In the genomic region with DNA sequence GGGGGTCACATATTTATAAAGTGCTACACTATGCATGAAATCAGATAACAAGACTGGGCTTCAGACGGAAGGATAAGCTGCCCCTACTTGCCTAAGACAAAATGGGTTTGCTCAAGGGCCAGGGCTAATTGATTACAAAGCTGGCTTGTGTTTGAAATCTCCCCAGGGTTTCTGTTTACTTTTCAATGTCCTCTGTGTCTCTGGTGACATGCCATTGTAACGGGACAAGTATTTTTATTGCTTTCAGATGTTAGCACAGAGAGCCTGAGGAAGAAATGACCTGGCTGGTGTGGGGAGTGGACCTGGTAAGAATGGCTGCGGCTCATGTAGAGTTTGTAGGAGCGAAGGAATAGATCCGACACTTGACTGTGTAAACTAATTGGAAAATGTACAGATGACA, we compare ENCODE assay signal across 25 mouse cellular contexts. TPM values are rescaled to one million over a fixed set of nuclear protein-coding genes. Genes with fewer than 3 reads are reported as not detected.
DNase-seq lines count a peak whose midpoint lies in the region; ATAC-seq and TF ChIP-seq lines count a peak whose summit lies in the region.
"Had no signal": no experiment of that assay in that cellular context is flagged by ENCODE, and none has a peak within 500 bp of the region (broad histone marks: within the 10 kb centered on the region; RNA-seq: fewer than 3 reads in every experiment).

No protein-coding gene starts in this region.

- H3K36me3 ChIP-seq in embryonic facial prominence, embryonic 11.5 days (replicated peaks; ENCODE audit: control insufficient read depth, insufficient read depth, low read depth, low read length) = no peaks in the 10 kb centered on the region
- H3K36me3 ChIP-seq in embryonic facial prominence, embryonic 10.5 days (replicated peaks) = no peaks in the 10 kb centered on the region
- H3K36me3 ChIP-seq in liver, postnatal 0 days (replicated peaks; ENCODE audit: insufficient read depth, low read length) = no peaks in the 10 kb centered on the region
- no peaks in the 10 kb centered on the region for H3K36me3 ChIP-seq in liver, embryonic 11.5 days (ENCODE audit: control insufficient read depth, insufficient read depth, low read length)
- no peaks in the 10 kb centered on the region for H3K36me3 ChIP-seq in macrophage (ENCODE audit: inconsistent target)
- H3K36me3 ChIP-seq: embryonic facial prominence, embryonic 12.5 days; G1E; hindbrain, embryonic 10.5 days; hindbrain, embryonic 15.5 days; liver, embryonic 15.5 days; lung, embryonic 15.5 days; stomach, embryonic 15.5 days had no signal

- H3K9ac ChIP-seq in embryonic facial prominence, embryonic 11.5 days (replicated peaks; ENCODE audit: low read length) = no peak overlapping the region
- no peak overlapping the region for H3K9ac ChIP-seq in liver, postnatal 0 days (replicated peaks)
- no peak overlapping the region for H3K9ac ChIP-seq in liver, embryonic 11.5 days (ENCODE audit: low read depth, low read length)
- H3K9ac ChIP-seq: embryonic facial prominence, embryonic 12.5 days; hindbrain, embryonic 15.5 days; liver, embryonic 15.5 days; lung, embryonic 15.5 days; stomach, embryonic 15.5 days had no signal

- 21% methylated on average over 5 of the region's 5 CpGs for WGBS in embryonic facial prominence, embryonic 11.5 days
- 37% methylated on average over 5 of the region's 5 CpGs for WGBS in embryonic facial prominence, embryonic 10.5 days
- WGBS in liver, postnatal 0 days (ENCODE audit: insufficient replicate concordance) = 65% methylated on average over 5 of the region's 5 CpGs
- 71% methylated on average over 5 of the region's 5 CpGs for WGBS in liver, embryonic 11.5 days
- 91% methylated on average over 5 of the region's 5 CpGs for WGBS in macrophage (ENCODE audit: missing documents)

- TF ChIP-seq EP300 in liver, postnatal 0 days (IDR thresholded peaks at IDR 0.05; ENCODE audit: low read depth) = no peak

- peak; percentile 29 for DNase-seq in embryonic facial prominence, embryonic 11.5 days (ENCODE audit: low spot score)
- DNase-seq in embryonic facial prominence, embryonic 10.5 days (ENCODE audit: low spot score) = no peak
- no peak for DNase-seq in liver, postnatal 0 days
- no peak for DNase-seq in liver, embryonic 11.5 days (ENCODE audit: low spot score)
- DNase-seq in urinary bladder, postnatal 4 days (ENCODE audit: low spot score in 2 of 2) = no peak
- no peak for DNase-seq in spleen, postnatal 4 days (ENCODE audit: low spot score in 2 of 2)
- DNase-seq: adrenal gland, adult 8-10 months; cerebellum, adult 8-10 months; cerebellum, postnatal 36 days; gastrocnemius, postnatal 10 days; heart, postnatal 14 days; kidney, adult 2 months; kidney, postnatal 36 days; midbrain, embryonic 14.5 days; retina, postnatal 1 day; right cerebral cortex, postnatal 14 days had no signal

- H3K9me3 ChIP-seq in embryonic facial prominence, embryonic 11.5 days (replicated peaks; ENCODE audit: control insufficient read depth, low read length) = no peaks in the 10 kb centered on the region
- H3K9me3 ChIP-seq in embryonic facial prominence, embryonic 10.5 days = no peaks in the 10 kb centered on the region
- no peaks in the 10 kb centered on the region for H3K9me3 ChIP-seq in liver, postnatal 0 days (ENCODE audit: low read length)
- H3K9me3 ChIP-seq in liver, embryonic 11.5 days (ENCODE audit: control insufficient read depth, low read length) = no peaks in the 10 kb centered on the region
- H3K9me3 ChIP-seq: embryonic facial prominence, embryonic 12.5 days; G1E; hindbrain, embryonic 10.5 days; hindbrain, embryonic 15.5 days; liver, embryonic 15.5 days; lung, embryonic 15.5 days; stomach, embryonic 15.5 days had no signal

- H3K79me2 ChIP-seq in macrophage (ENCODE audit: inconsistent target) = peaks cover 79% of the 10 kb centered on the region; the same call in 1 of the 2 replicates

- no peak overlapping the region for H3K27ac ChIP-seq in embryonic facial prominence, embryonic 11.5 days (replicated peaks; ENCODE audit: low read depth, low read length)
- H3K27ac ChIP-seq in embryonic facial prominence, embryonic 10.5 days (replicated peaks) = no peak overlapping the region
- H3K27ac ChIP-seq in liver, postnatal 0 days (ENCODE audit: low read depth) = peak overlapping the region; percentile 44; the same call in 1 of the 2 replicates
- H3K27ac ChIP-seq in liver, embryonic 11.5 days (ENCODE audit: low read depth, low read length) = no peak overlapping the region
- H3K27ac ChIP-seq in macrophage = peak overlapping the region; percentile 57
- H3K27ac ChIP-seq: embryonic facial prominence, embryonic 12.5 days; hindbrain, embryonic 15.5 days; liver, embryonic 15.5 days; lung, embryonic 15.5 days had no signal

- H3K4me1 ChIP-seq in embryonic facial prominence, embryonic 11.5 days (ENCODE audit: control insufficient read depth, insufficient read depth, low read length) = no peaks in the 10 kb centered on the region; the same call in 1 of the 2 replicates
- peaks cover 23% of the 10 kb centered on the region for H3K4me1 ChIP-seq in embryonic facial prominence, embryonic 10.5 days
- H3K4me1 ChIP-seq in liver, postnatal 0 days (ENCODE audit: insufficient read depth) = peaks cover 26% of the 10 kb centered on the region
- no peaks in the 10 kb centered on the region for H3K4me1 ChIP-seq in liver, embryonic 11.5 days (replicated peaks; ENCODE audit: control insufficient read depth, insufficient read depth, low read length)
- H3K4me1 ChIP-seq: lung, embryonic 15.5 days; stomach, embryonic 15.5 days had no signal

- H3K4me3 ChIP-seq in embryonic facial prominence, embryonic 11.5 days (ENCODE audit: low read depth, low read length) = no peak overlapping the region
- no peak overlapping the region for H3K4me3 ChIP-seq in embryonic facial prominence, embryonic 10.5 days
- no peak overlapping the region for H3K4me3 ChIP-seq in liver, postnatal 0 days (ENCODE audit: low read depth, low read length)
- no peak overlapping the region for H3K4me3 ChIP-seq in liver, embryonic 11.5 days (ENCODE audit: low read depth, low read length)
- H3K4me3 ChIP-seq in macrophage (ENCODE audit: inconsistent target) = no peak overlapping the region
- H3K4me3 ChIP-seq: embryonic facial prominence, embryonic 12.5 days; hindbrain, embryonic 10.5 days; hindbrain, embryonic 15.5 days; liver, embryonic 15.5 days; lung, embryonic 15.5 days; megakaryocyte, embryonic 14.5 days; stomach, embryonic 15.5 days had no signal

- ATAC-seq in embryonic facial prominence, embryonic 11.5 days (replicated peaks; ENCODE audit: insufficient number of reproducible peaks, low FRiP score, low TSS enrichment, low read depth) = no peak
- ATAC-seq in liver, postnatal 0 days = no peak
- ATAC-seq in liver, embryonic 11.5 days (replicated peaks; ENCODE audit: low FRiP score) = no peak

- no peak for TF ChIP-seq CTCF in liver, postnatal 0 days (IDR thresholded peaks at IDR 0.05; ENCODE audit: low read depth)

- no peaks in the 10 kb centered on the region for H3K27me3 ChIP-seq in embryonic facial prominence, embryonic 11.5 days (ENCODE audit: control insufficient read depth, insufficient read depth, low read length)
- no peaks in the 10 kb centered on the region for H3K27me3 ChIP-seq in embryonic facial prominence, embryonic 10.5 days (replicated peaks; ENCODE audit: low read depth, poor library complexity, severe bottlenecking)
- H3K27me3 ChIP-seq in liver, postnatal 0 days (ENCODE audit: insufficient read depth, low read length) = no peaks in the 10 kb centered on the region
- no peaks in the 10 kb centered on the region for H3K27me3 ChIP-seq in liver, embryonic 11.5 days (replicated peaks; ENCODE audit: control insufficient read depth, insufficient read depth, low read length)
- H3K27me3 ChIP-seq: hindbrain, embryonic 15.5 days; liver, embryonic 15.5 days; lung, embryonic 15.5 days; megakaryocyte, embryonic 14.5 days; stomach, embryonic 15.5 days had no signal

- H3K4me2 ChIP-seq in embryonic facial prominence, embryonic 11.5 days (ENCODE audit: low read depth, low read length) = no peak overlapping the region
- no peak overlapping the region for H3K4me2 ChIP-seq in liver, postnatal 0 days (ENCODE audit: low read depth, low read length)
- no peak overlapping the region for H3K4me2 ChIP-seq in liver, embryonic 11.5 days
- H3K4me2 ChIP-seq: embryonic facial prominence, embryonic 12.5 days; hindbrain, embryonic 15.5 days; liver, embryonic 15.5 days; lung, embryonic 15.5 days; stomach, embryonic 15.5 days had no signal

RNA-seq across cellular contexts. Expression of a gene that starts 41.3 kb away (rescaled TPM):
- polyA plus RNA-seq in embryonic facial prominence, embryonic 11.5 days (2014; fragmentation: Nextera tagmentation; extraction: Ambion mirVana) = 15.6 and 16.3 TPM in 2 replicates
- polyA plus RNA-seq in embryonic facial prominence, embryonic 10.5 days (2016; fragmentation: Nextera tagmentation; extraction: Ambion mirVana) = 11.0 and 11.1 TPM in 2 replicates
- polyA plus RNA-seq in liver, postnatal 0 days (2015; fragmentation: Nextera tagmentation; extraction: Ambion mirVana) = 23.5 and 24.6 TPM in 2 replicates
- 17.1 and 17.7 TPM in 2 replicates for polyA plus RNA-seq in liver, embryonic 11.5 days (2014; fragmentation: Nextera tagmentation; extraction: Ambion mirVana)
- total RNA-seq in macrophage (2018; cell fraction: chromatin; rRNA removed) = 100 to 1,000 TPM in 2 of 26 experiments, 10 to 100 TPM in 24; 22.4 to 112 (median 68.5) TPM
- 10 to 100 TPM; 24.6 to 68.2 (median 47.0) TPM for total RNA-seq in macrophage (2018; cell fraction: cytosol; rRNA removed)
- total RNA-seq in macrophage (2018; cell fraction: nucleus; rRNA removed) = 10 to 100 TPM; 35.0 to 80.6 (median 53.5) TPM
- polyA plus RNA-seq in macrophage (2018) = 34.1 to 70.8 TPM (median 49.3 TPM) in 3 replicates

Comparison
In these comparisons a context has a peak if more than half of its experiments do, and no peak if none do; other contexts are left out.
1. H3K27ac ChIP-seq: peak in liver, postnatal 0 days (single experiment) and macrophage (single experiment); none in embryonic facial prominence, embryonic 11.5 days (single experiment), embryonic facial prominence, embryonic 10.5 days (single experiment) and liver, embryonic 11.5 days (single experiment).